Mouse (Mus musculus) kidney, embryonic 14.5 days (tissue): ENCODE results near the gene Chrne. TPM values are rescaled to one million over a fixed set of nuclear protein-coding genes. Genes with fewer than 3 reads are reported as not detected.
A peak's percentile ranks its signal among the peaks of the same experiment; 100 is the strongest.

ENCODE experiments used
- ATAC-seq: fragments of 200-750 bp; cut with Nextera tagmentation; 2 replicates; pipeline ENCODE4 v1.8.0; 2017; ENCODE audit warnings: moderate number of reproducible peaks, mild to moderate bottlenecking, moderate TSS enrichment, moderate library complexity; ENCODE audit not compliant: low FRiP score, low TSS enrichment
- H3K27ac ChIP-seq: fragments of 300-500 bp; sonication (generic); 2 replicates; pipeline ENCODE4 v1.5.1; 2014; ENCODE audit warnings: low read depth, mild to moderate bottlenecking, low read length, moderate library complexity, mixed read lengths
- H3K27me3 ChIP-seq: fragments of 300-500 bp; sonication (generic); 2 replicates; pipeline ENCODE4 v1.6.1; 2014; ENCODE audit warnings: mild to moderate bottlenecking, low read length; ENCODE audit not compliant: control insufficient read depth, insufficient read depth
- H3K36me3 ChIP-seq: fragments of 300-500 bp; sonication (generic); 2 replicates; pipeline ENCODE4 v1.6.1; 2014; ENCODE audit warnings: low read length, mixed read lengths; ENCODE audit not compliant: control insufficient read depth, insufficient read depth
- H3K4me1 ChIP-seq: fragments of 300-500 bp; sonication (generic); 2 replicates; pipeline ENCODE4 v1.6.1; 2014; ENCODE audit warnings: low read length, mixed read lengths; ENCODE audit not compliant: control insufficient read depth, insufficient read depth
- H3K4me2 ChIP-seq: fragments of 300-500 bp; sonication (generic); replicated peaks from 2 replicates; pipeline ENCODE4 v1.6.1; 2014; ENCODE audit warnings: low read depth, mild to moderate bottlenecking, low read length
- H3K4me3 ChIP-seq: fragments of 300-500 bp; sonication (generic); 2 replicates; pipeline ENCODE4 v1.5.1; 2014; ENCODE audit warnings: mild to moderate bottlenecking, low read length
- H3K9ac ChIP-seq: fragments of 300-500 bp; sonication (generic); 2 replicates; pipeline ENCODE4 v1.6.1; 2014; ENCODE audit warnings: low read depth, mild to moderate bottlenecking, low read length, moderate library complexity
- H3K9me3 ChIP-seq: fragments of 300-500 bp; sonication (generic); 2 replicates; pipeline ENCODE4 v1.6.1; 2016; ENCODE audit warnings: low read length; ENCODE audit not compliant: control insufficient read depth
- WGBS: fragments of 180-500 bp; shearing (Covaris S2); extraction: QIAGEN DNeasy Blood & Tissue Kit; methylation state at CpG from one replicate; pipeline ENCODE4 v1.1.7; 2014; 5-methylcytosine and 5-hydroxymethylcytosine counted together
- polyA plus RNA-seq: library from polyadenylated mRNA; unstranded; fragments of >200 nt; fragmentation: Nextera tagmentation; extraction: Ambion mirVana; gene quantifications from 2 replicates; pipeline ENCODE4 v1.2.1, GENCODE M21; 2014

Chrne gene
- polyA plus RNA-seq, 1 experiment from 2014 or later = not detected

GRCm38 (mm10) chr11:70623053-70623742 is 4.2 kb upstream of the Chrne start:
- Histone ChIP-seq H3K27ac (no peak overlapping the region), H3K27me3 (no peaks in the 10 kb centered on the region), H3K9me3 (no peaks in the 10 kb centered on the region), H3K4me3 (no peak overlapping the region), H3K36me3 (no peaks in the 10 kb centered on the region), H3K9ac (no peak overlapping the region), H3K4me1 (no peaks in the 10 kb centered on the region), H3K4me2 (no peak overlapping the region)
- ATAC-seq = no peak
- 85% methylated on average over 10 of the region's 10 CpGs for WGBS

GRCm38 (mm10) chr11:70621972-70622814 is 3.2 kb upstream of the Chrne start:
- WGBS = 36% methylated on average over 7 of the region's 7 CpGs

GRCm38 (mm10) chr11:70615516-70616093 is 3.4 kb downstream of the Chrne start, which contains the start of gene 4930544D05Rik:
4930544D05Rik (plus strand) TSS chr11:70615848.
- 19% methylated on average over 21 of the region's 21 CpGs for whole genome bisulfite sequencing
- 0 out of 2 replicates have a peak, but pooled peaks cover 4% of the 10 kb centered on the region for H3K27me3 ChIP-seq
- H3K9me3 ChIP-seq = no peaks in the 10 kb centered on the region
- H3K4me1 ChIP-seq = peaks cover 8% of the 10 kb centered on the region; the same call in 1 of the 2 replicates
- peak within 1 kb of the TSS; percentile 54 for H3K9ac ChIP-seq
- H3K27ac ChIP-seq = peak within 1 kb of the TSS; percentile 47; the same call in 1 of the 2 replicates
- H3K4me2 ChIP-seq = peak within 1 kb of the TSS; percentile 87
- H3K4me3 ChIP-seq = peak within 1 kb of the TSS; percentile 41
- H3K36me3 ChIP-seq = peaks cover 28% of the 10 kb centered on the region
- ATAC-seq = no peak

More at GRCm38 (mm10) chr11:70621972-70622814, 3.2 kb upstream of the Chrne start:
- H3K36me3 ChIP-seq = no peaks in the 10 kb centered on the region
- no peaks in the 10 kb centered on the region for H3K27me3 ChIP-seq
- no peak for ATAC-seq
- no peaks in the 10 kb centered on the region for H3K4me1 ChIP-seq
- H3K4me2 ChIP-seq = no peak overlapping the region
- H3K9ac ChIP-seq = no peak overlapping the region
- no peaks in the 10 kb centered on the region for H3K9me3 ChIP-seq
- H3K4me3 ChIP-seq = no peak overlapping the region
- no peak overlapping the region for H3K27ac ChIP-seq

- Histone ChIP-seq H3K27ac (peak overlapping the region; percentile 47; the same call in 1 of the 2 replicates), H3K36me3 (peaks cover 33% of the 10 kb centered on the region), H3K9me3 (no peaks in the 10 kb centered on the region), H3K4me2 (peak overlapping the region; percentile 87), H3K27me3 (0 out of 2 replicates have a peak, but pooled peaks cover 4% of the 10 kb centered on the region), H3K4me1 (peaks cover 8% of the 10 kb centered on the region; the same call in 1 of the 2 replicates), H3K9ac (peak overlapping the region; percentile 54), H3K4me3 (peak overlapping the region; percentile 41)
- 1% methylated on average over 17 of the region's 17 CpGs for WGBS
- peak; percentile 87 for ATAC-seq
Measured at GRCm38 (mm10) chr11:70615074-70615473, 3.9 kb downstream of the Chrne start.

GRCm38 (mm10) chr11:70612505-70612904 is 6.5 kb downstream of the Chrne start:
- H3K9me3 ChIP-seq = no peaks in the 10 kb centered on the region
- H3K27ac ChIP-seq = no peak overlapping the region
- peaks cover 12% of the 10 kb centered on the region; the same call in 1 of the 2 replicates for H3K4me1 ChIP-seq
- H3K9ac ChIP-seq = no peak overlapping the region
- H3K4me3 ChIP-seq = no peak overlapping the region
- H3K36me3 ChIP-seq = peaks cover 59% of the 10 kb centered on the region
- WGBS = 76% methylated on average over 7 of the region's 7 CpGs
- H3K4me2 ChIP-seq = no peak overlapping the region
- H3K27me3 ChIP-seq = 0 out of 2 replicates have a peak, but pooled peaks cover 4% of the 10 kb centered on the region
- no peak for ATAC-seq

GRCm38 (mm10) chr11:70610752-70611151 is 8.3 kb downstream of the Chrne start:
- H3K4me3 ChIP-seq = no peak overlapping the region
- no peaks in the 10 kb centered on the region for H3K9me3 ChIP-seq
- ATAC-seq = no peak
- 81% methylated on average over 4 of the region's 4 CpGs for WGBS
- H3K9ac ChIP-seq = no peak overlapping the region
- no peak overlapping the region for H3K4me2 ChIP-seq
- H3K27me3 ChIP-seq = no peaks in the 10 kb centered on the region
- no peak overlapping the region for H3K27ac ChIP-seq
- peaks cover 76% of the 10 kb centered on the region for H3K36me3 ChIP-seq
- peaks cover 12% of the 10 kb centered on the region; the same call in 1 of the 2 replicates for H3K4me1 ChIP-seq

GRCm38 (mm10) chr11:70608381-70609066 is 10.5 kb downstream of the Chrne start:
- WGBS = 71% methylated on average over 26 of the region's 26 CpGs

GRCm38 (mm10) chr11:70607611-70608010 is 11.4 kb downstream of the Chrne start:
- ATAC-seq = no peak
- Histone ChIP-seq H3K4me2 (no peak overlapping the region), H3K9me3 (no peaks in the 10 kb centered on the region), H3K27ac (no peak overlapping the region), H3K9ac (no peak overlapping the region), H3K36me3 (peaks cover 86% of the 10 kb centered on the region), H3K27me3 (no peaks in the 10 kb centered on the region), H3K4me1 (0 out of 2 replicates have a peak, but pooled peaks cover 4% of the 10 kb centered on the region), H3K4me3 (no peak overlapping the region)
- 89% methylated on average over 9 of the region's 9 CpGs for WGBS

More at GRCm38 (mm10) chr11:70608381-70609066, 10.5 kb downstream of the Chrne start:
- Histone ChIP-seq H3K4me2 (no peak overlapping the region), H3K4me3 (no peak overlapping the region), H3K9me3 (no peaks in the 10 kb centered on the region), H3K4me1 (0 out of 2 replicates have a peak, but pooled peaks cover 4% of the 10 kb centered on the region), H3K36me3 (peaks cover 95% of the 10 kb centered on the region), H3K27ac (0 out of 2 replicates have a peak overlapping the region, but pooled peaks have one; percentile 17), H3K27me3 (no peaks in the 10 kb centered on the region), H3K9ac (0 out of 2 replicates have a peak overlapping the region, but pooled peaks have one; percentile 12)
- ATAC-seq = peak; percentile 65
